Mouse (Mus musculus) intestine, embryonic 14.5 days (tissue): ENCODE results near the gene Sf3a1. TPM values are rescaled to one million over a fixed set of nuclear protein-coding genes. Genes with fewer than 3 reads are reported as not detected.

Experiments used
- ATAC-seq: fragments of 200-750 bp; cut with Nextera tagmentation; replicated peaks from 2 replicates; pipeline ENCODE4 v1.8.0; 2017; ENCODE audit warnings: low read depth, moderate number of reproducible peaks, moderate TSS enrichment, moderate library complexity; ENCODE audit not compliant: low FRiP score, low TSS enrichment
- DNase-seq: peaks from one replicate; pipeline ENCODE4 v3.0.0-alpha.2; 2018; ENCODE audit warnings: low spot score
- H3K27ac ChIP-seq: fragments of 300-500 bp; sonication (generic); 2 replicates; pipeline ENCODE4 v1.5.1; 2014; ENCODE audit warnings: low read depth, mild to moderate bottlenecking, control low read depth
- H3K27me3 ChIP-seq: fragments of 300-500 bp; sonication (generic); replicated peaks from 2 replicates; pipeline ENCODE4 v1.6.1; 2014; ENCODE audit warnings: low read length, control low read depth; ENCODE audit not compliant: control insufficient read depth, insufficient read depth
- H3K36me3 ChIP-seq: fragments of 300-500 bp; sonication (generic); 2 replicates; pipeline ENCODE4 v1.6.1; 2014; ENCODE audit warnings: low read length, control low read depth; ENCODE audit not compliant: control insufficient read depth, insufficient read depth
- H3K4me1 ChIP-seq: fragments of 300-500 bp; sonication (generic); replicated peaks from 2 replicates; pipeline ENCODE4 v1.6.1; 2014; ENCODE audit warnings: low read length, control low read depth, mixed read lengths; ENCODE audit not compliant: control insufficient read depth, insufficient read depth
- H3K4me2 ChIP-seq: fragments of 300-500 bp; sonication (generic); 2 replicates; pipeline ENCODE4 v1.6.1; 2014; ENCODE audit warnings: low read length
- H3K4me3 ChIP-seq: fragments of 300-500 bp; sonication (generic); 2 replicates; pipeline ENCODE4 v1.5.1; 2014; ENCODE audit warnings: low read depth, low read length, control low read depth, mixed read lengths
- H3K9ac ChIP-seq: fragments of 300-500 bp; sonication (generic); 2 replicates; pipeline ENCODE4 v1.6.1; 2014; ENCODE audit warnings: mild to moderate bottlenecking, low read length
- H3K9me3 ChIP-seq: fragments of 300-500 bp; sonication (generic); 2 replicates; pipeline ENCODE4 v1.6.1; 2016; ENCODE audit warnings: low read length, control low read depth; ENCODE audit not compliant: control insufficient read depth
- WGBS: fragments of 180-500 bp; shearing (Covaris S2); extraction: QIAGEN DNeasy Blood & Tissue Kit; methylation state at CpG from one replicate; pipeline ENCODE4 v1.1.7; 2014; 5-methylcytosine and 5-hydroxymethylcytosine counted together
- polyA plus RNA-seq: library from polyadenylated mRNA; unstranded; fragments of >200 nt; fragmentation: Nextera tagmentation; extraction: Ambion mirVana; gene quantifications from 2 replicates; pipeline ENCODE4 v1.2.1, GENCODE M21; 2014

The Sf3a1 gene
- polyA plus RNA-seq, 1 experiment from 2014 or later: 59.5 TPM

DNA sequence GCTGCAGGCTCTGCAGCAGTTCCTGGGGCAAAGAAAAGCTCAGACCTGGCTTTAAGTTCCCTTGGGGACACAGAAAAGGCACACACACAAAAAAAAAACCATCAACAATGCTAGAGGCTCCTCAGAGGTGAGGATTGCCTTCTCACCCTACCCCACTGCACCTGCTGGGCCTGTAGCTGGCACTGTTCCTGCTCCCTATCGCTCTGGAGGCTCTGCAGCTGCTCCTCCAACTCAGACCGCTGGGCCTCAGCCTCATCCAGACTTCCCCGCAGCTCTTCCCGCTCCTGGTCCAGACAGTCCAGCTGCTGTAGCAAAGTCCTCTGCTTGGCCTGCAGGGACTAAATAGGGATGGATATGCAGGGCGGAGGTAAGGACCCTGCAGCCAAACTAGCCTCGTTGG lies 13.8 kb upstream of the Sf3a1 start:
- no peak overlapping the region for H3K4me2 ChIP-seq
- whole genome bisulfite sequencing: 79% methylated on average over 6 of the region's 6 CpGs
- ATAC-seq (no peak), DNase-seq (no peak)
- no peak overlapping the region for H3K4me3 ChIP-seq
- peaks cover 28% of the 10 kb centered on the region for H3K36me3 ChIP-seq
- H3K27me3 ChIP-seq: no peaks in the 10 kb centered on the region
- no peaks in the 10 kb centered on the region for H3K4me1 ChIP-seq
- no peak overlapping the region for H3K9ac ChIP-seq
- H3K27ac ChIP-seq: no peak overlapping the region
- H3K9me3 ChIP-seq: no peaks in the 10 kb centered on the region

DNA sequence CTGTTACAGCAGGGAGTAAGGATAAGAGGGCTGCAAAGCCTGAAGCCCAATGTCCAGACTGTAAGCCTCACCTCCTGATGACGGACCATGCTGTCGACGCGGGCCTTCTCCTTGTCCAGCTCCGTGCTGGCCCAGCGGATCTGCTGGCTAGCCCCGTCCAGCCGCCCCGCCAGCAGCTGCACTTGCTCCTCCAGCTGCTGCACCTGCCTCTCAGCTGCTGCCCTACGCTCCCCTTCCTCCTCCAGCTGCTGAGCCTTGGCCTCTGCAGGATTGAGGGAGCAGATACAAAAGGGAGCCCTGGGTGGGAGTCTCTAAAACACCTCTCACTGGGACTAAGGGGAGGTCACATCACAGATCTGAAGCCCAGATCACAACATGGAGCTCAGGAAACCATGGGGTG lies 13.1 kb upstream of the Sf3a1 start:
- peaks cover 22% of the 10 kb centered on the region for H3K36me3 ChIP-seq
- H3K9ac ChIP-seq: no peak overlapping the region
- H3K4me1 ChIP-seq: no peaks in the 10 kb centered on the region
- DNase-seq (no peak), ATAC-seq (no peak)
- no peak overlapping the region for H3K4me3 ChIP-seq
- H3K27ac ChIP-seq: no peak overlapping the region
- H3K4me2 ChIP-seq: no peak overlapping the region
- no peaks in the 10 kb centered on the region for H3K27me3 ChIP-seq
- 86% methylated on average over 10 of the region's 10 CpGs for whole genome bisulfite sequencing
- no peaks in the 10 kb centered on the region for H3K9me3 ChIP-seq

DNA sequence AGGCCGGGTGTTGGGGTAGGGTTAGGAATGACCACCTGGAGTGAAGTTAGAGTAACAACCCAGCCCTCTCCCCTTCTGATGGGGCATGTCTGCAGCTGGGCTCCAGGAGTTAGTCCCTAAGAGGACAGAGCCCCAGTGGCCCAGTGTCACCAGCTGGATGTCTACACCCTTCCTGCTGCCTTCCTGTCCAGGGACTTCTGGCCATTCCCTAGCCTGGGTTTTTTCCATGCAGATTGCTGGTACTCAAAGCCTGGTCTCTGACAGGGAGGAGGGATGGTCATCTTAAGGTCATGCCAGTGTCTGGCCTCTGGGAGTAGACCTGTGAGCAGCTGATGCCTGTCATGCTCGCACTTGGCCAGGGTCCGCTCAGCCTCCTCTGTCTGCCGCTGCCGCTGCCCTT lies 12.0 kb upstream of the Sf3a1 start:
- WGBS: 88% methylated on average over 5 of the region's 5 CpGs
- no peak overlapping the region for H3K27ac ChIP-seq
- DNase-seq (no peak), ATAC-seq (no peak)
- no peaks in the 10 kb centered on the region for H3K4me1 ChIP-seq
- H3K4me3 ChIP-seq: no peak overlapping the region
- no peak overlapping the region for H3K4me2 ChIP-seq
- H3K27me3 ChIP-seq: no peaks in the 10 kb centered on the region
- peaks cover 12% of the 10 kb centered on the region for H3K36me3 ChIP-seq
- H3K9me3 ChIP-seq: no peaks in the 10 kb centered on the region
- no peak overlapping the region for H3K9ac ChIP-seq

DNA sequence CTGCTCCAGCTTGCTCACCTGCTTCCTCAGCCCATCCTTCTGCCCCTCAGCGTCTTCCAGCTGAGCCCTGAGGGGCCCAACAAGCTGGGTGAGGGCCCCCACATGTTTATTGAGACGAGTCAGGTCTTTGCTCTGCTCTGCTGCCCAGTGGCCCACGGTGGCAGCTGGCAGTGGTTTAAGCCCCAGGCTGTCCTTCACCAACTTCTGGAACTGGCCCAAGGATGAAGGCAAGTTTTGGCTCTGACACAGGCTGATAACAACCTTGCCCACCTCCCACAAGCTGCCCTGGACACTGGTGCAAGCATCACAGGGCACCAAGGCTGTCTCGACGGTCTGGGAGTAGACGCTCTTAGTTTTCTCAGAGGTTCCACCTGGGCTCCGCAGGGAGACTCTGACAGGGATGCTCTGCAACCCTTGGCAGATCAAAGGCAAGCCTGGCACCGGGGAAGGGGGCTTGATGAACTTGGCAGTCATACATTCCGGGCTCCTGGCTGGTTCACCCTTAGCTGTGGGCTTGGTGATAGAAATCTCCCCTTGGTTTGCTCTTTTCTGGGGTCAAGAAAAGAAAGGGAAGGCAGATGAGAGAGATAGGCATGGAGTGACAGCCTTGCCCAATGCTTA lies 11.5 kb upstream of the Sf3a1 start:
- 87% methylated on average over 9 of the region's 9 CpGs for WGBS
- no peak overlapping the region for H3K27ac ChIP-seq
- ATAC-seq (no peak), DNase-seq (no peak)
- H3K27me3 ChIP-seq: no peaks in the 10 kb centered on the region
- H3K4me2 ChIP-seq: no peak overlapping the region
- peaks cover 7% of the 10 kb centered on the region; the same call in 1 of the 2 replicates for H3K36me3 ChIP-seq
- H3K4me3 ChIP-seq: no peak overlapping the region
- H3K9ac ChIP-seq: no peak overlapping the region
- no peaks in the 10 kb centered on the region for H3K9me3 ChIP-seq
- no peaks in the 10 kb centered on the region for H3K4me1 ChIP-seq

DNA sequence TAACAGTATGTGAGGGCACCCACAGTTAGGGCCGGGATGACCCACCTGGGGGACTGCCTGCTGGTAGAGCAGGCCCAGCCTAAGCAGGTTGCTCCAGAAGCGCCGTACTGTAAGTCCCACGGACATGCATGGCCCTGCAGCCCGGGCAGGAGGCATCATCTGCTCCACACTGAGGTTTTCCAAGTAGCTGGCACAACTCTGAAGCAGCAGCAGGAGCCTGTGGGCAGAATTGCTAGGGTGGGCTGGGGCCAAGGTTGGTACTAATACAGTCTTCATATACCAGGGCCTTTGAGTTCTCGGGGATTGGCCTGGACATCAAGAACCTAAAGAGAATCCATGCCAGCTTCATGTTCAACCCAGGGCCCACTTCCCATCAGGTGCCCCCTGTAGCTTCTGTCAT lies 10.3 kb upstream of the Sf3a1 start:
- ATAC-seq (no peak), DNase-seq (no peak)
- H3K4me3 ChIP-seq: no peak overlapping the region
- no peaks in the 10 kb centered on the region for H3K27me3 ChIP-seq
- no peaks in the 10 kb centered on the region for H3K4me1 ChIP-seq
- H3K9me3 ChIP-seq: no peaks in the 10 kb centered on the region
- H3K4me2 ChIP-seq: no peak overlapping the region
- H3K27ac ChIP-seq: no peak overlapping the region
- H3K9ac ChIP-seq: no peak overlapping the region
- H3K36me3 ChIP-seq: peaks cover 2% of the 10 kb centered on the region; the same call in 1 of the 2 replicates
- 91% methylated on average over 6 of the region's 6 CpGs for WGBS

DNA sequence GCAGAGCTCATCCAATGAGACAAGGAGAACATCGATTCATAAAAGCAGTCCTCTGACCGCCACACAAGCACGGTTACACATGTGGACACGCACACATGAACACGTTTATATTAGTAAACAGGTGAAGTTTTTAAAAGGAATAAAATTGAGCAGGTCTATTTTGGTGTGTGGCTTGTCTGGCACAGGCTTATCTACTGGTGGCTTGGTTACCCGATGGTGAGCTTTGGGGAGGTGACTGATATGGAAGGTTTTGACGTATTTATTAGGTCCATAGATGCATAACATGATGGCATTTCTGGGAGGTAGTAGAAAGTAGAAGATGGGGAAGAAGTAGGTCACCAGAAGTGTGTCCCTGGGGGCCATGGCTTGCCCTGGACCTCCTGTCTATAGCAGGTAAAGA lies 6.5 kb upstream of the Sf3a1 start:
- no peak overlapping the region for H3K27ac ChIP-seq
- H3K36me3 ChIP-seq: peaks cover 2% of the 10 kb centered on the region; the same call in 1 of the 2 replicates
- no peak overlapping the region for H3K4me3 ChIP-seq
- no peaks in the 10 kb centered on the region for H3K27me3 ChIP-seq
- no peaks in the 10 kb centered on the region for H3K4me1 ChIP-seq
- H3K4me2 ChIP-seq: no peak overlapping the region
- WGBS: 88% methylated on average over 7 of the region's 7 CpGs
- DNase-seq: no peak
- ATAC-seq: no peak
- no peaks in the 10 kb centered on the region for H3K9me3 ChIP-seq
- no peak overlapping the region for H3K9ac ChIP-seq

DNA sequence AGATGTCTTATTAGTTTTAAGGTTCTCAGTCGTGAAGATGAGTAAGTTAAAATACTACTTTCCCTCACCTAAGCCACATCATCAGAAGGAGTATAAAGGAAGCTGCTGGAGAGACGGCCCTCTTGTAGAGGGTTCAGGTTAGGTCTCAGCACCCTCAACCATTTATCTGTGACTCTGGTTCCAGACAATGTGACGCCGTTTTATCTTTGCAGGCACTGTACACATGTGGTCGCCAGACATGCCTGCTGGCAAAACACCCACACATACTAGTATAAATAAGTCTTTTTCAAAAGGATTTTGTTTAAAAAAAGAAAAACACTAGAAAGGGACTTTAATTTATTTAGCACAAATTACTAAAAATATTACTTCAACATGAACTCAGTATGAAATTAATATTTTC lies 4.5 kb upstream of the Sf3a1 start:
- DNase-seq: no peak
- Histone ChIP-seq H3K9ac (no peak overlapping the region), H3K27ac (no peak overlapping the region), H3K4me2 (no peak overlapping the region), H3K36me3 (no peaks in the 10 kb centered on the region), H3K9me3 (no peaks in the 10 kb centered on the region), H3K4me3 (no peak overlapping the region), H3K4me1 (peaks cover 7% of the 10 kb centered on the region; the same call in 1 of the 2 replicates), H3K27me3 (no peaks in the 10 kb centered on the region)
- no peak for ATAC-seq
- WGBS: 74% methylated on average over 5 of the region's 5 CpGs

DNA sequence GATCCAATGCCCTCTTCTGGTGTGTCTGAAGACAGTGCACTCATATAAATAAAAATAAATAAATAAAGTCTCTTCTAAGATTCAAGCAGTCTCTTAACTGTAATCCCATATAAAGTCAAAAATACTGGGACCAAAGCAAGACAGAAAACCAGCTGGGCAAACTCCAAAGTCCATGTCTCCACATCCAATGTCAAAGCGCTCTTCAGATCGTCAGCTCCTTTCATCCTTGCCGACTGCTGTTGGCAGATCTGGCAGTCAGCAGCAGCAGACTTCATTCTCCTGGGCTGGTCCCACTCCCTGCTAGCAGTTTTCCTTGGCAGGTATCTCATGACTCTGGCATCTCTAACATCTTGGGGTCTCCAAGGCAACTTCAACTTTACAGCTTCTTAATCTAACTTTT lies 1.5 kb upstream of the Sf3a1 start:
- ATAC-seq (no peak), DNase-seq (no peak)
- WGBS: 94% methylated on average over 3 of the region's 3 CpGs
- peaks cover 17% of the 10 kb centered on the region for H3K4me1 ChIP-seq
- no peak overlapping the region for H3K9ac ChIP-seq
- no peak overlapping the region for H3K4me3 ChIP-seq
- H3K27ac ChIP-seq: no peak overlapping the region
- no peaks in the 10 kb centered on the region for H3K27me3 ChIP-seq
- H3K36me3 ChIP-seq: peaks cover 24% of the 10 kb centered on the region
- no peak overlapping the region for H3K4me2 ChIP-seq
- no peaks in the 10 kb centered on the region for H3K9me3 ChIP-seq

DNA sequence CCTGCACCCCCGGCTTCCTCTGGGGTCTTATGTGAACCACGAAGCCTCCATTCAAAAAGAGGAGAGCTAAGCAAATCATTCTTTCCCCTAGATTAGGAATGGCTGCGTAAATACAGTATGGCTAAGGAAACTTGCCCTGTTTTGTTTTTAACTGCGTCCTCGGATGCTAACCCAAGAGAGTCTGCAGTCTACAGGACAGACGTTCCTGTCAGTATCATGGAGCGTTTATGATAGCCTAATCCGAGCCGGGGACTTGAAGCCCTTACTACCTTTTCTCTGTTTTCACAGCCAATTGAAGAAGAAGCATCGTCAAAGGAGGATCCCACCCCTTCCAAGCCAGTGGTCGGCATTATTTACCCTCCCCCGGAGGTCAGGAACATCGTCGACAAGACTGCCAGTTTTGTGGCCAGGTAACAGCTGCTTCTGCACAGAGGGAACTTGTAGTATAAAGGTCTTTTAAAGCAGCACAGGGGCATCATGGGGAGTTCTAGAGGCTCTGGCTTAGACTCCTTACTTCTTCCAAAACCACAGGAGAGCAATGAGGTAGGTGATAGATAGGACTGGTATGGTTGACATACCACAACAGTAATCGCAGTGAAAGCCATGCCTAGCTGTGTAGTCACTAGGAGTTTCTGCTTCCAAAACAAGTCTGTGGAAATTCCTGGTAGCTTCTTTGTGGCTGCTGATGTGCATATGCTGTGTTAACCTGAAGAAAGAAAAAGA lies 769 bp downstream of the Sf3a1 start:
- DNase-seq (no peak), ATAC-seq (no peak)
- WGBS: 7% methylated on average over 15 of the region's 15 CpGs
- peak overlapping the region; percentile 79 for H3K4me2 ChIP-seq
- H3K36me3 ChIP-seq: peaks cover 46% of the 10 kb centered on the region
- peaks cover 17% of the 10 kb centered on the region for H3K4me1 ChIP-seq
- no peaks in the 10 kb centered on the region for H3K27me3 ChIP-seq
- peak overlapping the region; percentile 67 for H3K4me3 ChIP-seq
- peak overlapping the region; percentile 78 for H3K9ac ChIP-seq
- H3K9me3 ChIP-seq: no peaks in the 10 kb centered on the region
- peak overlapping the region; percentile 78 for H3K27ac ChIP-seq
